Mouse (Mus musculus): Measurements from ENCODE around the gene Ccdc3. TPM values are rescaled to one million over a fixed set of nuclear protein-coding genes. Genes with fewer than 3 reads are reported as not detected.

The Ccdc3 gene
- 3.2 and 4.7 TPM in 2 replicates for polyA plus RNA-seq (2012; rRNA removed)

GRCm38 (mm10) chr2:5137500-5138286 is at the start of gene Ccdc3:
Gene Ccdc3, plus strand, starts transcription at chr2:5137776.

Other genes with a start within 250 kb of the Ccdc3 start
- 20.6 and 26.3 TPM in 2 replicates for gene Phyh, start 218.8 kb upstream of the Ccdc3 start, polyA plus RNA-seq (2012; rRNA removed)
- 0.50 and 0.66 TPM in 2 replicates for gene Ucma, start 161.7 kb upstream of the Ccdc3 start, polyA plus RNA-seq (2012; rRNA removed)
- gene Mcm10, start 125.0 kb upstream of the Ccdc3 start, polyA plus RNA-seq (2012; rRNA removed) = 46.0 and 72.6 TPM in 2 replicates
- 2.5 and 3.2 TPM in 2 replicates for gene Optn, start 73.7 kb upstream of the Ccdc3 start, polyA plus RNA-seq (2012; rRNA removed)

Data from central nervous system, embryonic 11.5 days (tissue).